Mouse (Mus musculus) CH12.LX (cell line): ENCODE results near the gene Gja5.

Experiments used
- CTCF ChIP-seq, 2 experiments: IDR thresholded peaks in 1 of 2; conservative IDR thresholded peaks in 1 of 2; 2 replicates each; pipeline ENCODE4 v1.5.1; 2011 to 2012; ENCODE audit warnings: low read depth in 2 of 2, low read length in 2 of 2, improper control_type of control experiment in 1 of 2, inconsistent platforms in 1 of 2, mild to moderate bottlenecking in 1 of 2, moderate library complexity in 1 of 2
- EP300 ChIP-seq: IDR thresholded peaks from 2 replicates; pipeline ENCODE4 v1.6.1; 2011; ENCODE audit warnings: low read length, improper control_type of control experiment
- ETS1 ChIP-seq: conservative IDR thresholded peaks from 2 replicates; pipeline ENCODE4 v1.6.1; 2012; ENCODE audit warnings: low read depth, mild to moderate bottlenecking, inconsistent platforms, low read length, improper control_type of control experiment, moderate library complexity
- KAT2A ChIP-seq: IDR thresholded peaks from 2 replicates; pipeline ENCODE4 v1.6.1; 2012; ENCODE audit warnings: low read length, improper control_type of control experiment, inconsistent platforms; ENCODE audit not compliant: insufficient replicate concordance
- MAX ChIP-seq: IDR thresholded peaks from 2 replicates; pipeline ENCODE4 v1.6.1; 2011; ENCODE audit warnings: low read length, improper control_type of control experiment
- MXI1 ChIP-seq: IDR thresholded peaks from 2 replicates; pipeline ENCODE4 v1.6.1; 2011; ENCODE audit warnings: mild to moderate bottlenecking, low read depth, low read length, improper control_type of control experiment
- PAX5 ChIP-seq: IDR thresholded peaks from 2 replicates; pipeline ENCODE4 v1.6.1; 2012; ENCODE audit warnings: low read length, inconsistent platforms, mixed read lengths
- TCF12 ChIP-seq: IDR thresholded peaks from 2 replicates; pipeline ENCODE4 v1.6.1; 2014; ENCODE audit warnings: low read depth, mild to moderate bottlenecking, inconsistent platforms, low read length, improper control_type of control experiment
- USF1 ChIP-seq: IDR thresholded peaks from 2 replicates; pipeline ENCODE4 v1.6.1; 2014; ENCODE audit warnings: low read depth, mild to moderate bottlenecking, inconsistent platforms, low read length, improper control_type of control experiment
- USF2 ChIP-seq: conservative IDR thresholded peaks from 2 replicates; pipeline ENCODE4 v1.6.1; 2011; ENCODE audit warnings: low read depth, low read length, improper control_type of control experiment
- ZMIZ1 ChIP-seq: IDR thresholded peaks from 2 replicates; pipeline ENCODE4 v1.6.1; 2012; ENCODE audit warnings: low read depth, mild to moderate bottlenecking, inconsistent platforms, low read length, improper control_type of control experiment

DNA sequence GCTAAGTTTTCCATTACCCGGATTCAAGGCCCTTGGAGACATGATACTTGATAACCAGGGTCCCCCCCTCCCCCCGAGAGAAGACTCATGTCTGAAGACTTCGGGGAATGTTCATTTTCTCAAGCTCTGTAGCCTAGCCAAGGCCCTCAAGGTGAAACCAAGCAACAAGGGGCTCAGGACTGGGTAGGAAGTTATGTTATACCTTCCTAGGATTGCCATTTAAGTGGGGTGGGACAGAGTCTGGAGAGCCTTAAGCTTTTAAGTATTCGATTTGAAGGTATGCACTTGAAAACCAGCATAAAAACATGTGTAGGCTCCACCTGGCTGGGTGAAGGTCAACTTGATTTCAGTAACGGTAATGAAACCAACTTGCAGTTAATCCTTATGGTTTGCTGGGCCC lies 154.2 kb downstream of the Gja5 start:
- TF ChIP-seq PAX5, result no peak
- no peak for TF ChIP-seq CTCF (conservative IDR thresholded peaks at IDR 0.05 in 1 of 2, IDR thresholded peaks at IDR 0.05 in 1 of 2; ENCODE audit: low read depth in 2 of 2, low read length in 2 of 2)
- TF ChIP-seq MXI1, result no peak
- no peak for TF ChIP-seq USF1
- TF ChIP-seq EP300, result no peak
- TF ChIP-seq USF2, result no peak
- TF ChIP-seq MAX, result no peak
- TF ChIP-seq ETS1, result no peak
- no peak for TF ChIP-seq TCF12
- no peak for TF ChIP-seq ZMIZ1
- no peak for TF ChIP-seq KAT2A
